Mouse (Mus musculus) embryo, embryonic 11 days (tissue): ENCODE results near the gene Slc35f1.

Source experiments
- DNase-seq: peaks from one replicate; pipeline ENCODE4 v3.0.0-alpha.2; 2015

Slc35f1 gene

DNA sequence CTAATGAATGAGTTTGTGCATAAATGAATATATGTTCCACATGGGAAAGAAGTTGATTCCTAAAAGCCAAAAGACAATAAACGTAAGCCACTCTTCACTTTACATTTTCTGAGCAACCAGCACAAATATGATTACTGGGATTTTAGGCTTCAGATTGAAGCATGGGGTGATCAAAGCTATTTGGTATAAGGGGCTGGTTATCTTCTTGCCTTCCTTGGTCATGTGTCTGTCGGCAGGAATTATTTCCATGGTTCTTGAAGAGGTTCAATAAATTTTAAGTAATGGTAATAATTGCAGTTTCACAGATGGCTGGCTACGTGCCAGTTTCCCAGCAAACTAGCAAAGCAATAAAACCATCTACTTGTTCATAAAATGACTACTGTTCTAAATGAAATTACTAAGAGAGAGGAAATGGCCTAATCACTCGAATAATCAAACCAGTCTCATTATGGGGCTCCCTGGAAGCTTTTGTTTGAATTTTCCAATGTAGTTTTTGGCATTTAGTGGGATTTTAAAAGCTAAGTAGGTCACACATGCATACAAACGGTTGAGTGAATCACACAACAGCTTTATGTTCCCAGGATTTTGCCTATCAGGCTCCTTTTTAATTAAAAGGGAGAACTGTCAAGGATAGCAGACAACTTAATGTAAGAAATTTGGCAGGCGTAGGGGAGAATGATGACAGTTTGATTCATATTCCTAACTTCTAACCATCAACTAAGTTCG is 425.5 kb downstream of the Slc35f1 start:
- no peak for DNase-seq

DNA sequence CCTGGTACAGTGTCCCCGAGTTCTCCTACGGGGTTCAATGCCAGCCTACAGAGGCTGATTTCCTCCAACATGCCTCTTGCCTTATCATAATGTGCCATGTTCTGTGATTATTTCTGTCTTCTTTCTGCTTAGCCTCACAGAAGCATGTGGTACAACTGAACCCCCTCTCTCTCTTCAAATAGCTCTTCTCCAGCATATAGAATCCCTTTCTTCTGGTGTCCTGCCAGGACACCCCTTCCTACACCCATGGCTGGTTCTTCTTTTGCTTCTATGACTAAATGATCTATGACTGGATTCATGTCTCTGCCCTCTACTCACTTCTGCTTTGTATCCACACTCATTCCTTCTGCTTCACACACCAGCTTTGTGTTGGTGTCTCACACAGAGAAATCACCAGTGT is 430.3 kb downstream of the Slc35f1 start:
- no peak for DNase-seq

DNA sequence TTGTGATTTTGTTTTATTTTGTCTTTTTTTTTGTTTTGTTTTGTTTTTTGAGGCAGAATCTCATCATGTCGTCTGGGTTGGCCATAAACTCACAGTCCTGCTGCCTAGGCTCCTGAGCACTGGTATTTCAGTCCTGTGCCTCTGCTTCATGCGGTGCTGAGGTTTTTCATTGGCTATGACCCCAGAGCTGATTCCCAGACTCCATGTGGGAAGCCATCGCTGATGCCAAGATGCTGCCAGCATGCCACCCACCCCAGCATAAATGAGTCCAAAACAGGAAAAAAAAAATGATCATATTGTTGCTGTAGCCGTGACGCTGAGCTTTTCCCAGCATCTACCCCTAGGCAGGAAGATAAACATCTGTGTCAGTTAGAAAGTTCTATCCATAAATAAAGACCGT is 434.0 kb downstream of the Slc35f1 start:
- DNase-seq = no peak

DNA sequence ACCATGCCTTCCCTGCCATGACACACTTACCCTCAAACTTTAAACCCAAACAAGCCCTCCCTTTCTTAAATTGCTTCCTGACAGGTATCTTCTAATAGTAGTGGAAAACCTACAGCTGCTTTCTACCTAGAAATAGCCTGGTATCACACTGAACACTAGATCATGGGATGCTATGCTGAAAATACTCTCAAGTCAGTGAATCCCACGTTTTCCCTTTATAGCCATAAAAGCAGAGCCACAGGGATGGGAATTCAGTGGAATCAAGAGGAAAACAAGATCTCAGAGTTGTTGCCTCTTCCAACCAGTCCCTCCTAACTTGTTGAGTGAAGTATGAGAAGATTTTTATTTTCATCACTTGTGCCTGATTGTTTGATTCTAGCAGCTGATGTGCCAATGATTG is 442.4 kb downstream of the Slc35f1 start:
- DNase-seq = no peak

DNA sequence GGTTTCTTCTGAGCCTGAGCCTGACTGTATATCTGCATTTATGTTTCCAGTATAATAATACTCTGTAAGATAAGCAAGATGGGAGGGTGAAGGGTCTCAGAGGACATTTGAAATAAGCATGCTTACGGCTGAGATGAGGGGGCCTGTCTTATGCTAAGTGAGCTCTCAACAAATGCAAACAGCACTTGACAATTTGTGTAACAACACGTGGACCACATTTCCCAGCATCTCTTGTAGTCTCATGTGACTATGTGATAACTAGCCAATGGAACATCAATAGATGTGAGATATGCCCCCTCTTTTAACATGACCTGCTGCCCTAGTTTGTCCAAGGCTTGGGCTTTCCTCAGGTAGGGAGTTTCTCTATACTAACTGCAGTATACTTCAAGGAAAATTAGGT is 460.0 kb downstream of the Slc35f1 start:
- no peak for DNase-seq

DNA sequence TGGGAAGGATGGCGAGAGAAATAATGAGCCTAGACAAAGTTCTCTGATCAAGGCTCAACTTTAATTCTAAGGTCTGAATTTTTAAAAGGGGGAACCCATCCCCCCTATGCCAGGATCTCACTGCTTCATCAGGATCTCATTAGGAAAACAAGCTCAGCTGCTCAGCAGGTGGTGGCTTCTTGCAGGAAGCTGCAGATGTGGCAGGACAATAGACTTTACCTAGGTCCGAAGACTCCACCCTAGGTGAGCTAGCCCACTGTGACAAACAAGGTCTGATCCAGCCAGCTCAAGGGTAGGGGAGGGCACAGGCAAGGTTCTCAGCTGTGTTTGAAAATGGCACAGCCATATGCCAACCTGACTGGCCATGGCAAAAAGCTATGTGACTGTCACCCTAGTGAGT is 460.6 kb downstream of the Slc35f1 start:
- no peak for DNase-seq

DNA sequence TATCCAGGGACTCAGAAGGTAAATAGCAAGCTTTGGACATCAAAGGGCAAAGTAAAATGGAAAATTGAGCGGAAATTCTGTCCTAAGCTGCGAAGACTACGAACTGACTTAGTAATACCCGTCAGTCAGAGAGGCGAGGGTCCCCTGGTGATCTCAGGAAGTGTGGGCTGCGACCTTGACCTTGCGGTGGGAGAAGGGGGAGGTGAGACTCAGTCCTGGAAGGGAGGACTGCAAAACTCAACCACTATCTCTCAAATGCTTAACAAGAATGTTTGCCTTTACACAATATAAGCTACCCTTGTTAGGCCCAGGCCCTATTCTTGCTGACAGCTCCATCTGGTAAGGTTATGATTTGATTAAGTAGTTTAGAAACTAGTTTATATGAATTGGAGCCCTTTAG is 466.0 kb downstream of the Slc35f1 start:
- peak; percentile 45 for DNase-seq

DNA sequence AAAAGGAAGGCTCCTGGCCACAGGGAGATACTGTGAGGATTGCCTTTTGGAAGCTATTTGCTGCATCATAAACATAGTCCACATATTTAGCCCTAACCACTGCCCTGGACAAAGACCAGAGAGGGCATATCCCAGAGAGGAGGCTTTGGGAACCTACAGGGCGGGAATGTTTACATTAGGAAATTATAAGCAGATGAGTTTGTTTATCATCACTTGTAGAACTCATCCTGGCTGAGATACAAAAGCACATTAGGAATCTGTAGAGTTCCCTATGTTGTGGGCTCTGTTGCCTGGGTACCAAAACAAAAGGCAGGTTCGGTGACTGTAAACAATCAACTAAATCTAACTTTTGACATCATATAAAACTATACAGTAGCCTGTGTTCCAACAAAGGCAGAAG is 467.4 kb downstream of the Slc35f1 start:
- no peak for DNase-seq
